Mouse (Mus musculus): ENCODE data around the gene Ccdc9. TPM values are rescaled to one million over a fixed set of nuclear protein-coding genes. Genes with fewer than 3 reads are reported as not detected.

Ccdc9 gene
- polyA plus RNA-seq, 1 experiment from 2014 or later = 15.2 TPM

GRCm38 (mm10) chr7:16284001-16284400 lies 2.6 kb downstream of the Ccdc9 start:
- H3K27ac ChIP-seq (ENCODE audit: low read length) = no peak overlapping the region
- H3K9me3 ChIP-seq (replicated peaks; ENCODE audit: control insufficient read depth, low read length) = no peaks in the 10 kb centered on the region
- ATAC-seq (replicated peaks; ENCODE audit: extremely low read depth, insufficient read depth, low FRiP score) = no peak
- no peak overlapping the region for H3K9ac ChIP-seq (ENCODE audit: low read length)
- 90% methylated on average over 8 of the region's 8 CpGs for WGBS
- H3K27me3 ChIP-seq (ENCODE audit: control insufficient read depth, insufficient read depth, low read length) = no peaks in the 10 kb centered on the region
- no peak overlapping the region for H3K4me3 ChIP-seq (ENCODE audit: low read length)
- H3K4me1 ChIP-seq (ENCODE audit: control insufficient read depth, insufficient read depth, low read length) = peaks cover 4% of the 10 kb centered on the region; the same call in 1 of the 2 replicates
- no peak overlapping the region for H3K4me2 ChIP-seq (ENCODE audit: low read depth, low read length)
- peaks cover 28% of the 10 kb centered on the region for H3K36me3 ChIP-seq (ENCODE audit: control insufficient read depth, insufficient read depth)

- no peaks in the 10 kb centered on the region for H3K9me3 ChIP-seq (replicated peaks; ENCODE audit: control insufficient read depth, low read length)
- no peak overlapping the region for H3K9ac ChIP-seq (ENCODE audit: low read length)
- WGBS = 84% methylated on average over 13 of the region's 13 CpGs
- peaks cover 4% of the 10 kb centered on the region; the same call in 1 of the 2 replicates for H3K4me1 ChIP-seq (ENCODE audit: control insufficient read depth, insufficient read depth, low read length)
- no peak overlapping the region for H3K27ac ChIP-seq (ENCODE audit: low read length)
- no peaks in the 10 kb centered on the region for H3K27me3 ChIP-seq (ENCODE audit: control insufficient read depth, insufficient read depth, low read length)
- H3K4me2 ChIP-seq (ENCODE audit: low read depth, low read length) = no peak overlapping the region
- no peak for ATAC-seq (replicated peaks; ENCODE audit: extremely low read depth, insufficient read depth, low FRiP score)
- H3K4me3 ChIP-seq (ENCODE audit: low read length) = no peak overlapping the region
- H3K36me3 ChIP-seq (ENCODE audit: control insufficient read depth, insufficient read depth) = peaks cover 38% of the 10 kb centered on the region
Measured at GRCm38 (mm10) chr7:16282334-16282733, 4.3 kb downstream of the Ccdc9 start.

- no peak for ATAC-seq (replicated peaks; ENCODE audit: extremely low read depth, insufficient read depth, low FRiP score)
- Histone ChIP-seq H3K27ac (ENCODE audit: low read length) (no peak overlapping the region), H3K36me3 (ENCODE audit: control insufficient read depth, insufficient read depth) (peaks cover 54% of the 10 kb centered on the region), H3K9ac (ENCODE audit: low read length) (no peak overlapping the region), H3K4me2 (ENCODE audit: low read depth, low read length) (no peak overlapping the region), H3K4me3 (ENCODE audit: low read length) (no peak overlapping the region), H3K27me3 (ENCODE audit: control insufficient read depth, insufficient read depth, low read length) (no peaks in the 10 kb centered on the region), H3K9me3 (replicated peaks; ENCODE audit: control insufficient read depth, low read length) (no peaks in the 10 kb centered on the region), H3K4me1 (ENCODE audit: control insufficient read depth, insufficient read depth, low read length) (peaks cover 3% of the 10 kb centered on the region; the same call in 1 of the 2 replicates)
- 89% methylated on average over 11 of the region's 11 CpGs for WGBS
Measured at GRCm38 (mm10) chr7:16280721-16281120, 5.9 kb downstream of the Ccdc9 start.

- Histone ChIP-seq H3K4me1 (ENCODE audit: control insufficient read depth, insufficient read depth, low read length) (peaks cover 20% of the 10 kb centered on the region), H3K4me2 (ENCODE audit: low read depth, low read length) (no peak overlapping the region), H3K9ac (ENCODE audit: low read length) (no peak overlapping the region), H3K36me3 (ENCODE audit: control insufficient read depth, insufficient read depth) (peaks cover 31% of the 10 kb centered on the region), H3K27me3 (ENCODE audit: control insufficient read depth, insufficient read depth, low read length) (no peaks in the 10 kb centered on the region), H3K27ac (ENCODE audit: low read length) (no peak overlapping the region), H3K9me3 (replicated peaks; ENCODE audit: control insufficient read depth, low read length) (no peaks in the 10 kb centered on the region), H3K4me3 (ENCODE audit: low read length) (no peak overlapping the region)
- ATAC-seq (replicated peaks; ENCODE audit: extremely low read depth, insufficient read depth, low FRiP score) = no peak
- 81% methylated on average over 10 of the region's 10 CpGs for WGBS
Measured at GRCm38 (mm10) chr7:16274922-16275890, 11.4 kb downstream of the Ccdc9 start.

GRCm38 (mm10) chr7:16273766-16274140 lies 12.8 kb downstream of the Ccdc9 start:
- H3K36me3 ChIP-seq (ENCODE audit: control insufficient read depth, insufficient read depth) = peaks cover 29% of the 10 kb centered on the region
- 1% methylated on average over 18 of the region's 18 CpGs for WGBS
- no peaks in the 10 kb centered on the region for H3K9me3 ChIP-seq (replicated peaks; ENCODE audit: control insufficient read depth, low read length)
- peak overlapping the region; percentile 68 for H3K9ac ChIP-seq (ENCODE audit: low read length)
- peak overlapping the region; percentile 83 for H3K4me3 ChIP-seq (ENCODE audit: low read length)
- H3K4me1 ChIP-seq (ENCODE audit: control insufficient read depth, insufficient read depth, low read length) = peaks cover 20% of the 10 kb centered on the region
- 0 out of 2 replicates have a peak, but pooled peaks cover 2% of the 10 kb centered on the region for H3K27me3 ChIP-seq (ENCODE audit: control insufficient read depth, insufficient read depth, low read length)
- peak overlapping the region; percentile 98 for H3K4me2 ChIP-seq (ENCODE audit: low read depth, low read length)
- peak; percentile 59 for ATAC-seq (replicated peaks; ENCODE audit: extremely low read depth, insufficient read depth, low FRiP score)
- H3K27ac ChIP-seq (ENCODE audit: low read length) = peak overlapping the region; percentile 92

GRCm38 (mm10) chr7:16273081-16273765 lies 13.4 kb downstream of the Ccdc9 start, which contains the start of gene Inafm1:
Gene Inafm1 (minus strand): TSS chr7:16273617.
- peak within 1 kb of the TSS; percentile 83 for H3K4me3 ChIP-seq (ENCODE audit: low read length)
- peak within 1 kb of the TSS; percentile 86 for H3K9ac ChIP-seq (ENCODE audit: low read length)
- H3K4me2 ChIP-seq (ENCODE audit: low read depth, low read length) = peak within 1 kb of the TSS; percentile 98
- H3K27ac ChIP-seq (ENCODE audit: low read length) = peak within 1 kb of the TSS; percentile 92
- ATAC-seq (replicated peaks; ENCODE audit: extremely low read depth, insufficient read depth, low FRiP score) = peak; percentile 82
- H3K4me1 ChIP-seq (ENCODE audit: control insufficient read depth, insufficient read depth, low read length) = peaks cover 20% of the 10 kb centered on the region
- no peaks in the 10 kb centered on the region for H3K9me3 ChIP-seq (replicated peaks; ENCODE audit: control insufficient read depth, low read length)
- H3K27me3 ChIP-seq (ENCODE audit: control insufficient read depth, insufficient read depth, low read length) = 0 out of 2 replicates have a peak, but pooled peaks cover 2% of the 10 kb centered on the region
- WGBS = 1% methylated on average over 44 of the region's 49 CpGs
- peaks cover 25% of the 10 kb centered on the region for H3K36me3 ChIP-seq (ENCODE audit: control insufficient read depth, insufficient read depth)

- under 1% methylated on average over 46 of the region's 46 CpGs for WGBS
- H3K4me1 ChIP-seq (ENCODE audit: control insufficient read depth, insufficient read depth, low read length) = peaks cover 20% of the 10 kb centered on the region
- 0 out of 2 replicates have a peak, but pooled peaks cover 2% of the 10 kb centered on the region for H3K27me3 ChIP-seq (ENCODE audit: control insufficient read depth, insufficient read depth, low read length)
- H3K4me2 ChIP-seq (ENCODE audit: low read depth, low read length) = peak overlapping the region; percentile 98
- H3K36me3 ChIP-seq (ENCODE audit: control insufficient read depth, insufficient read depth) = peaks cover 21% of the 10 kb centered on the region
- H3K4me3 ChIP-seq (ENCODE audit: low read length) = peak overlapping the region; percentile 83
- no peaks in the 10 kb centered on the region for H3K9me3 ChIP-seq (replicated peaks; ENCODE audit: control insufficient read depth, low read length)
- peak; percentile 78 for ATAC-seq (replicated peaks; ENCODE audit: extremely low read depth, insufficient read depth, low FRiP score)
- peak overlapping the region; percentile 86 for H3K9ac ChIP-seq (ENCODE audit: low read length)
- H3K27ac ChIP-seq (ENCODE audit: low read length) = peak overlapping the region; percentile 88
Measured at GRCm38 (mm10) chr7:16272681-16273080, 13.9 kb downstream of the Ccdc9 start.

GRCm38 (mm10) chr7:16271139-16271538 lies 15.5 kb downstream of the Ccdc9 start:
- 67% methylated on average over 1 of the region's 1 CpGs for WGBS
- Histone ChIP-seq H3K4me3 (ENCODE audit: low read length) (no peak overlapping the region), H3K4me1 (ENCODE audit: control insufficient read depth, insufficient read depth, low read length) (peaks cover 20% of the 10 kb centered on the region), H3K4me2 (ENCODE audit: low read depth, low read length) (no peak overlapping the region), H3K27me3 (ENCODE audit: control insufficient read depth, insufficient read depth, low read length) (0 out of 2 replicates have a peak, but pooled peaks cover 2% of the 10 kb centered on the region), H3K27ac (ENCODE audit: low read length) (no peak overlapping the region), H3K9me3 (replicated peaks; ENCODE audit: control insufficient read depth, low read length) (no peaks in the 10 kb centered on the region), H3K9ac (ENCODE audit: low read length) (no peak overlapping the region), H3K36me3 (ENCODE audit: control insufficient read depth, insufficient read depth) (peaks cover 9% of the 10 kb centered on the region)
- ATAC-seq (replicated peaks; ENCODE audit: extremely low read depth, insufficient read depth, low FRiP score) = no peak
